Mouse (Mus musculus) lung, embryonic 14.5 days (tissue): ENCODE results near the gene Msl1. TPM values are rescaled to one million over a fixed set of nuclear protein-coding genes. Genes with fewer than 3 reads are reported as not detected.

ENCODE experiments used
- ATAC-seq: fragments of 200-750 bp; cut with Nextera tagmentation; 2 replicates; pipeline ENCODE4 v1.8.0; 2017; ENCODE audit warnings: mild to moderate bottlenecking, moderate TSS enrichment, moderate library complexity; ENCODE audit not compliant: insufficient read depth
- DNase-seq: peaks from one replicate; pipeline ENCODE4 v3.0.0-alpha.2; 2015
- H3K27ac ChIP-seq: fragments of 300-500 bp; sonication (generic); 2 replicates; pipeline ENCODE4 v1.5.1; 2014; ENCODE audit warnings: low read depth, mild to moderate bottlenecking, moderate library complexity
- H3K27me3 ChIP-seq: fragments of 300-500 bp; sonication (generic); 2 replicates; pipeline ENCODE4 v1.6.1; 2014; ENCODE audit warnings: low read length, control low read depth; ENCODE audit not compliant: insufficient read depth
- H3K36me3 ChIP-seq: fragments of 300-500 bp; sonication (generic); 2 replicates; pipeline ENCODE4 v1.6.1; 2014; ENCODE audit warnings: control low read depth; ENCODE audit not compliant: insufficient read depth
- H3K4me1 ChIP-seq: fragments of 300-500 bp; sonication (generic); 2 replicates; pipeline ENCODE4 v1.6.1; 2014; ENCODE audit warnings: antibody characterized with exemption, control low read depth; ENCODE audit not compliant: insufficient read depth
- H3K4me2 ChIP-seq: fragments of 300-500 bp; sonication (generic); 2 replicates; pipeline ENCODE4 v1.6.1; 2014; ENCODE audit warnings: mild to moderate bottlenecking
- H3K4me3 ChIP-seq: fragments of 300-500 bp; sonication (generic); 2 replicates; pipeline ENCODE4 v1.5.1; 2014; ENCODE audit warnings: low read depth, low read length
- H3K9ac ChIP-seq: fragments of 300-500 bp; sonication (generic); 2 replicates; pipeline ENCODE4 v1.6.1; 2014
- H3K9me3 ChIP-seq: fragments of 300-500 bp; sonication (generic); 2 replicates; pipeline ENCODE4 v1.6.1; 2016; ENCODE audit warnings: low read depth, low read length, control low read depth
- CTCF ChIP-seq: IDR thresholded peaks from 2 replicates; pipeline ENCODE4 v1.5.1; 2016; ENCODE audit warnings: antibody characterized with exemption, low read depth
- WGBS: fragments of 180-500 bp; shearing (Covaris S2); extraction: QIAGEN DNeasy Blood & Tissue Kit; methylation state at CpG from one replicate; pipeline ENCODE4 v1.1.7; 2014; 5-methylcytosine and 5-hydroxymethylcytosine counted together
- polyA plus RNA-seq: library from polyadenylated mRNA; unstranded; fragments of >200 nt; fragmentation: Nextera tagmentation; extraction: Ambion mirVana; gene quantifications from 2 replicates; pipeline ENCODE4 v1.2.1, GENCODE M21; 2014

Msl1 gene
- polyA plus RNA-seq, 1 experiment from 2014 or later: 16.3 TPM

DNA sequence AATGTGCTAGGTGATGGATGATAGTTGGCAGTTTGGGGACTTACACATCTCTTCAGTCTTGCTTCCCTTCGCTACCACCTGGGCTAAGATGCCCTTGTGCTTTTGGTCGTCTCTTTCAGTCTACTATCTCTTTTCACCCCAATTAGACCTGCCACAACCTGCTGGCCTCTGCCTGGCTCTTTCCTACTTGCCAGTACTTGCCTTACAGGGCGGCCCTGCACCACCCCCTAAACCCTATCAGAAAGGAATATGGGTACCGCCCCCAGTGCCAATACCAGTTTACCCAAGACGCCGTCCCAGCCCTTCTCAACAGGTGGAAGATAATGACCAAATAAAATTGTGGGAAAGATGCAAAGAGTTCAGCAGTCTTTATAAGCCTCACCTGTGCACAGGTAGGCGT, 40.8 kb downstream of the Msl1 start:
- Histone ChIP-seq H3K4me2 (peak overlapping the region; percentile 100), H3K4me1 (no peaks in the 10 kb centered on the region), H3K36me3 (peaks cover 35% of the 10 kb centered on the region), H3K9ac (no peak overlapping the region), H3K27me3 (peaks cover 14% of the 10 kb centered on the region), H3K27ac (no peak overlapping the region), H3K4me3 (peak overlapping the region; percentile 61), H3K9me3 (no peaks in the 10 kb centered on the region)
- DNase-seq: no peak
- ATAC-seq: peak; percentile 25; the same call in 1 of the 2 replicates
- no peak for TF ChIP-seq CTCF
- WGBS: 25% methylated on average over 7 of the region's 7 CpGs

GRCm38 (mm10) chr11:98836651-98837141, 41.4 kb downstream of the Msl1 start, which contains the start of gene Rapgefl1:
TSS of gene Rapgefl1 (plus strand) at chr11:98836785.
- Histone ChIP-seq H3K27me3 (peaks cover 14% of the 10 kb centered on the region), H3K9me3 (no peaks in the 10 kb centered on the region), H3K4me3 (peak within 1 kb of the TSS; percentile 61), H3K36me3 (peaks cover 29% of the 10 kb centered on the region), H3K9ac (peak within 1 kb of the TSS; percentile 65), H3K4me1 (no peaks in the 10 kb centered on the region), H3K27ac (peak within 1 kb of the TSS; percentile 27; the same call in 1 of the 2 replicates), H3K4me2 (peak within 1 kb of the TSS; percentile 100)
- no peak for TF ChIP-seq CTCF
- DNase-seq (peak; percentile 90), ATAC-seq (peak; percentile 92)
- WGBS: 0% methylated on average over 31 of the region's 48 CpGs

GRCm38 (mm10) chr11:98837231-98837704, 42.0 kb downstream of the Msl1 start:
- TF ChIP-seq CTCF: 0 out of 2 replicates have a peak, but pooled peaks have one; percentile 7
- Histone ChIP-seq H3K4me2 (peak overlapping the region; percentile 100), H3K36me3 (peaks cover 24% of the 10 kb centered on the region), H3K9me3 (no peaks in the 10 kb centered on the region), H3K27ac (no peak overlapping the region), H3K9ac (peak overlapping the region; percentile 65), H3K4me1 (no peaks in the 10 kb centered on the region), H3K27me3 (peaks cover 14% of the 10 kb centered on the region), H3K4me3 (peak overlapping the region; percentile 61)
- WGBS: 2% methylated on average over 29 of the region's 29 CpGs
- peak; percentile 23 for DNase-seq
- peak; percentile 32; the same call in 1 of the 2 replicates for ATAC-seq

DNA sequence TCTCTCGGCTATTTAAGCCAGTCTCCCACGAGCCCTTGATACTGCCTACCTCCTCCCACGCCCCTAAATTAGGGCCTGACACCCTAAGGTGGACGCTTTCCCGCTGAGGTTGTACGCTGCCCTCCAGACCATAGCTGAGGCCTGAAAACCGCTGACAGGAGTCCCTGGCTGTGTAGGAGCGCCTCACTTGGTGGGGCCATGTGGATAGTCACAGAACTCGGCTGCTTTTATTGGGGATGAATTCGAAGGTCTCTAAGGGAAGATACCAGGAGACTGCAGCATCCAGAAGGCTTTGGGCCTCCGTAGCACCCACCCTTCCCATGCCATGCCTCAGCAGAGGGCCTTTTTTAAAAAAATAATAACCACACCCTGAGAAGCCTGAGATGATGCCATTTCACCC, 42.6 kb downstream of the Msl1 start:
- H3K36me3 ChIP-seq: peaks cover 17% of the 10 kb centered on the region
- WGBS: 57% methylated on average over 11 of the region's 11 CpGs
- no peaks in the 10 kb centered on the region for H3K9me3 ChIP-seq
- no peaks in the 10 kb centered on the region for H3K4me1 ChIP-seq
- DNase-seq: no peak
- ATAC-seq: no peak
- H3K9ac ChIP-seq: no peak overlapping the region
- H3K4me2 ChIP-seq: peak overlapping the region; percentile 100
- 0 out of 2 replicates have a peak overlapping the region, but pooled peaks have one; percentile 61 for H3K4me3 ChIP-seq
- H3K27me3 ChIP-seq: peaks cover 14% of the 10 kb centered on the region
- no peak for TF ChIP-seq CTCF
- no peak overlapping the region for H3K27ac ChIP-seq

DNA sequence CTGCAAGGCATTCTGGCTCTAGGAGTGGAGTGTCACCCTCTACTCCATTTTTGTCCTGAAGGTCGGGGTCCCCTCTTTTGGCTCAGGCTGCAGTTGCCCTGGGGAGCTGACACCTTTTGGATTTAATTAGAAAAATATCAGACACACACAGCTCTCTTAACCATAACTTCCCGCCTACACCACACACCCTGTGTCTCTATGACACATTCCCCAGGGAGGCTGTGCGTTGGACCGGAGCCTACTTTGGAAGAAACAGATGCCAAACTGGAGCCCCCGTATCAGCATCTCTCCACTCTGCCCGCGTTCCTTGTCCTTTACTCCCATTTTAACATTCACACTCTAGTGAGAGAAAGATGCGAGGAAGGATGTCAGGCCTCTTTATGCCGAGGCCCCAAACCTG, 43.2 kb downstream of the Msl1 start:
- no peaks in the 10 kb centered on the region for H3K9me3 ChIP-seq
- TF ChIP-seq CTCF: no peak
- ATAC-seq: no peak

GRCm38 (mm10) chr11:98839402-98839801, 44.1 kb downstream of the Msl1 start:
- WGBS: 36% methylated on average over 6 of the region's 6 CpGs
- TF ChIP-seq CTCF: no peak
- ATAC-seq (no peak), DNase-seq (no peak)
- no peak overlapping the region for H3K4me3 ChIP-seq
- no peaks in the 10 kb centered on the region for H3K9me3 ChIP-seq
- no peak overlapping the region for H3K9ac ChIP-seq
- peaks cover 14% of the 10 kb centered on the region for H3K27me3 ChIP-seq
- H3K36me3 ChIP-seq: peaks cover 3% of the 10 kb centered on the region; the same call in 1 of the 2 replicates
- no peaks in the 10 kb centered on the region for H3K4me1 ChIP-seq
- no peak overlapping the region for H3K27ac ChIP-seq
- no peak overlapping the region for H3K4me2 ChIP-seq

More for the DNA sequence above, 43.2 kb downstream of the Msl1 start:
- Histone ChIP-seq H3K27ac (no peak overlapping the region), H3K4me1 (no peaks in the 10 kb centered on the region), H3K4me3 (no peak overlapping the region), H3K4me2 (no peak overlapping the region), H3K36me3 (peaks cover 12% of the 10 kb centered on the region; the same call in 1 of the 2 replicates), H3K27me3 (peaks cover 14% of the 10 kb centered on the region), H3K9ac (no peak overlapping the region)
- no peak for DNase-seq
- WGBS: 62% methylated on average over 9 of the region's 9 CpGs

DNA sequence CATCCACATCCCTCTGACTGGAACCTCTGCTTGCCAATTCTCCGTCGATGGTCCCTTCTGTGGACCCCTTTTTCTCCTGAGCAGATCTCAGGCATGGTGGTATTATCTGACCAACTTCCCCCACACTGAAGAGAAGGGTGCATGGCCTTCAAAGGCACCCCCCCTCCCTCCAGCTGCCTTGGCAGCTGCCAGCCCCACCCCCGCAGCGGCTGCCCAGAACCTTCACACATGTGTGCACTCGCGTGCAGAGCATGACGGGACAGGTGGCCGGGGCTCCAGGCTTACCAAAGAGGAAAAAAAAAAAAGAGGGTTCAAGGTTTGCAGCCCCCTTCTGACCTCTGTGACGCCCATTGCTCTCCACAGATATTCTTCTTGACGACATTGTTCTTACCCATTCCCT, 44.6 kb downstream of the Msl1 start:
- no peak overlapping the region for H3K4me3 ChIP-seq
- no peaks in the 10 kb centered on the region for H3K9me3 ChIP-seq
- 64% methylated on average over 10 of the region's 10 CpGs for WGBS
- H3K36me3 ChIP-seq: no peaks in the 10 kb centered on the region
- no peak overlapping the region for H3K4me2 ChIP-seq
- H3K27ac ChIP-seq: no peak overlapping the region
- ATAC-seq (no peak), DNase-seq (no peak)
- H3K4me1 ChIP-seq: no peaks in the 10 kb centered on the region
- no peak overlapping the region for H3K9ac ChIP-seq
- TF ChIP-seq CTCF: no peak
- peaks cover 14% of the 10 kb centered on the region for H3K27me3 ChIP-seq
